Comparison of ENCODE assay signal across 21 mouse cellular contexts in genomic region chr11:58129302-58129843, GRCm38 (mm10). TPM values are rescaled to one million over a fixed set of nuclear protein-coding genes. Genes with fewer than 3 reads are reported as not detected.
"Had no signal": no experiment of that assay in that cellular context is flagged by ENCODE, and none has a peak within 500 bp of the region (broad histone marks: within the 10 kb centered on the region; RNA-seq: fewer than 3 reads in every experiment).

No protein-coding gene starts in this region.

- H3K27me3 ChIP-seq: liver, embryonic 15.5 days; lung, embryonic 15.5 days; megakaryocyte, embryonic 14.5 days had no signal

- H3K4me2 ChIP-seq: liver, embryonic 11.5 days; liver, embryonic 15.5 days; lung, embryonic 15.5 days; midbrain, embryonic 11.5 days had no signal

- H3K9me3 ChIP-seq: liver, embryonic 15.5 days; lung, embryonic 15.5 days; megakaryocyte, embryonic 14.5 days had no signal

- H3K27ac ChIP-seq: liver, embryonic 15.5 days; lung, embryonic 15.5 days had no signal

- H3K4me3 ChIP-seq: liver, embryonic 15.5 days; lung, embryonic 15.5 days; megakaryocyte, embryonic 14.5 days had no signal

- H3K4me1 ChIP-seq: lung, embryonic 15.5 days had no signal

- DNase-seq: kidney, adult 8-10 months; kidney, postnatal 36 days; left cerebral cortex, postnatal 4 days; lung, adult 18-20 months; lung, postnatal 10 days; lung, postnatal 36 days; midbrain, embryonic 14.5 days; thymus, adult 18-20 months; thymus, postnatal 36 days had no signal

- H3K9ac ChIP-seq: liver, embryonic 15.5 days; lung, embryonic 15.5 days had no signal

RNA-seq across cellular contexts. Expression of gene Gm12248, which starts 36.4 kb away (rescaled TPM):
- polyA plus RNA-seq: intestine, embryonic 14.5 days; limb, embryonic 14.5 days; liver, embryonic 11.5 days; liver, embryonic 15.5 days; lung, embryonic 15.5 days; midbrain, embryonic 11.5 days; midbrain, embryonic 14.5 days; midbrain, postnatal 0 days; neural tube, embryonic 11.5 days; neural tube, embryonic 14.5 days; stomach, embryonic 16.5 days; urinary bladder, adult 2 months had no signal
